Mouse (Mus musculus): Measurements from ENCODE around the gene Vsir. TPM values are rescaled to one million over a fixed set of nuclear protein-coding genes. Genes with fewer than 3 reads are reported as not detected.

The Vsir gene
- polyA plus RNA-seq, 1 experiment from 2014 or later: 3.7 TPM

- Histone ChIP-seq H3K36me3 (ENCODE audit: insufficient read depth, low read length) (no peaks in the 10 kb centered on the region), H3K4me1 (replicated peaks; ENCODE audit: insufficient read depth, low read length) (no peaks in the 10 kb centered on the region), H3K27ac (no peak overlapping the region), H3K27me3 (ENCODE audit: insufficient read depth, low read length) (no peaks in the 10 kb centered on the region), H3K4me2 (ENCODE audit: low read length) (no peak overlapping the region), H3K9me3 (replicated peaks; ENCODE audit: low read length) (no peaks in the 10 kb centered on the region), H3K9ac (ENCODE audit: low read depth, low read length) (no peak overlapping the region), H3K4me3 (replicated peaks; ENCODE audit: low read depth, low read length) (no peak overlapping the region)
- no peak for DNase-seq (ENCODE audit: low spot score)
- TF ChIP-seq CTCF (IDR thresholded peaks at IDR 0.05; ENCODE audit: low read depth): no peak
- no peak for ATAC-seq (replicated peaks; ENCODE audit: low FRiP score, low read depth)
- 93% methylated on average over 2 of the region's 2 CpGs for WGBS
These were observed 70.4 kb downstream of the Vsir start for GRCm38 (mm10) chr10:60417041-60417440.

- Histone ChIP-seq H3K4me1 (replicated peaks; ENCODE audit: insufficient read depth, low read length) (no peaks in the 10 kb centered on the region), H3K36me3 (ENCODE audit: insufficient read depth, low read length) (no peaks in the 10 kb centered on the region), H3K9ac (ENCODE audit: low read depth, low read length) (no peak overlapping the region), H3K9me3 (replicated peaks; ENCODE audit: low read length) (no peaks in the 10 kb centered on the region), H3K27me3 (ENCODE audit: insufficient read depth, low read length) (no peaks in the 10 kb centered on the region), H3K27ac (no peak overlapping the region), H3K4me3 (replicated peaks; ENCODE audit: low read depth, low read length) (no peak overlapping the region), H3K4me2 (ENCODE audit: low read length) (no peak overlapping the region)
- ATAC-seq (replicated peaks; ENCODE audit: low FRiP score, low read depth) (peak; percentile 40; the same call in 1 of the 2 replicates), DNase-seq (ENCODE audit: low spot score) (peak; percentile 72)
- TF ChIP-seq CTCF (IDR thresholded peaks at IDR 0.05; ENCODE audit: low read depth): peak; percentile 85
- 12% methylated on average over 3 of the region's 3 CpGs for WGBS
These were observed 71.5 kb downstream of the Vsir start for GRCm38 (mm10) chr10:60418137-60418536.

GRCm38 (mm10) chr10:60419624-60420023 lies 73.0 kb downstream of the Vsir start:
- TF ChIP-seq CTCF (IDR thresholded peaks at IDR 0.05; ENCODE audit: low read depth): peak; percentile 51
- WGBS: 34% methylated on average over 4 of the region's 4 CpGs

More at GRCm38 (mm10) chr10:60419624-60420023, 73.0 kb downstream of the Vsir start:
- Histone ChIP-seq H3K4me1 (replicated peaks; ENCODE audit: insufficient read depth, low read length) (no peaks in the 10 kb centered on the region), H3K9me3 (replicated peaks; ENCODE audit: low read length) (no peaks in the 10 kb centered on the region), H3K4me2 (ENCODE audit: low read length) (no peak overlapping the region), H3K36me3 (ENCODE audit: insufficient read depth, low read length) (no peaks in the 10 kb centered on the region), H3K27me3 (ENCODE audit: insufficient read depth, low read length) (no peaks in the 10 kb centered on the region), H3K4me3 (replicated peaks; ENCODE audit: low read depth, low read length) (no peak overlapping the region), H3K27ac (no peak overlapping the region), H3K9ac (ENCODE audit: low read depth, low read length) (no peak overlapping the region)
- DNase-seq (ENCODE audit: low spot score) (no peak), ATAC-seq (replicated peaks; ENCODE audit: low FRiP score, low read depth) (0 out of 2 replicates have a peak, but pooled peaks have one; percentile 7)

Other genes starting within 250 kb of the Vsir start
- gene Spock2, start 240.6 kb upstream of the Vsir start, polyA plus RNA-seq (2015; fragmentation: Nextera tagmentation; extraction: Ambion mirVana): 22.0 and 24.2 TPM in 2 replicates
- 0.87 and 0.96 TPM in 2 replicates for gene Chst3, start 127.6 kb upstream of the Vsir start, polyA plus RNA-seq (2015; fragmentation: Nextera tagmentation; extraction: Ambion mirVana)
- 142 and 160 TPM in 2 replicates for gene Psap, start 69.2 kb upstream of the Vsir start, polyA plus RNA-seq (2015; fragmentation: Nextera tagmentation; extraction: Ambion mirVana)
- 0.74 and 0.84 TPM in 2 replicates for gene Gm17455, start 52.9 kb downstream of the Vsir start, polyA plus RNA-seq (2015; fragmentation: Nextera tagmentation; extraction: Ambion mirVana)

Data from kidney, postnatal 0 days (tissue).